Mouse (Mus musculus) heart, adult 18-20 months (tissue): ENCODE data around the gene Tbc1d15. TPM values are rescaled to one million over a fixed set of nuclear protein-coding genes. Genes with fewer than 3 reads are reported as not detected.
A peak's percentile ranks its signal among the peaks of the same experiment; 100 is the strongest.
"Not testable (repeated sequence)": the region's sequence is repeated elsewhere in the genome, so short reads cannot be mapped to it uniquely, and the experiment has no call there.

Experiments
- DNase-seq, 2 experiments: peaks; one replicate each; pipeline ENCODE4 v3.0.0; 2021 to 2022; ENCODE audit warnings: mixed read lengths in 1 of 2
- total RNA-seq, 2 experiments: library from RNA; stranded (reverse); gene quantifications; 2 replicates each; pipeline ENCODE4 v1.2.3; 2021

Tbc1d15 gene
- total RNA-seq, 2 experiments from 2014 or later: 47.9 to 49.2 TPM

GRCm38 (mm10) chr10:115245488-115245887 is 5.8 kb downstream of the Tbc1d15 start:
- DNase-seq: no peak

DNA sequence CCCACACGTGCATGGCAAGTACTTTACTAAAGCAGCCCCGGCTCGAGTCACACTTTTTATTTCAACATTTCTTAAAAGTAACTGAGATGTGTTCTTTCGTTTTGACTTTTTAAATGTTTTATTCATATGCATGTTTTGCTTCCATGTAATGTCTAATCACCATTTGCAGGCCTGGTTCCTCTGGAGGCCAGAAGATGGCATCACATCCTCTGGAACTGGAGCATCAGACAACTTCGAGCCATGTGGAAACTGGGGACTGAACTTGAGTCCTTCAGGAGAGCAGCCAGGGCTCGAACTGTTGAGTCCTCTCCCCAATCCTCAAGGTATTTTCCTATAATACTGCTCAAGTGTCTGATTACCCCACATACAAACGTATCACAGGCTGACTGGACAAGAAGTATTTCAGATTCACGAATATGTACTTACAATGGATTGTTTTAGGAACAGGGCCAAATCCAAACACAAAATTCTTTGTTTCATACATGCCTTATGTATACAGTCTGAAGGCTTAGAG is 10.1 kb downstream of the Tbc1d15 start:
- DNase-seq: no peak

GRCm38 (mm10) chr10:115237931-115238330 is 13.3 kb downstream of the Tbc1d15 start:
- DNase-seq: no peak

DNA sequence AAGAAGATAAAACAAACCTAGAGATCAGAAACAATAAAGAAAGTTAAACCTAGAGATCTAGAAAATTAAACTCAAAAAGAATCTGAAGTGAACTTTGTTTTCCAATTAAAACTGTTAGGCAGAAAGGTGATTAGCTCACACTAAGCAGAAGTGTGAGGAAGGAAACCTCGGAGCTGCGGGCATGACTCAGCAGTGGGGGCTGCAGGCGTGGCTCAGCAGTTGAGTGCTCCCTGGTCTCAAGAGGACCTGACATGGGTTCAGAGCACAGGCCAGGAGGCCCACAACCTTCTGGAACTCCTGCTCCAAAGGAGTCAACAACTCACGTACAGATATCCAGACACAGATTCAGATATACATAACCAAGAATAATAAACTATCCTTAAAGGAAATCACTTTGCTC is 14.5 kb downstream of the Tbc1d15 start:
- DNase-seq: no peak

DNA sequence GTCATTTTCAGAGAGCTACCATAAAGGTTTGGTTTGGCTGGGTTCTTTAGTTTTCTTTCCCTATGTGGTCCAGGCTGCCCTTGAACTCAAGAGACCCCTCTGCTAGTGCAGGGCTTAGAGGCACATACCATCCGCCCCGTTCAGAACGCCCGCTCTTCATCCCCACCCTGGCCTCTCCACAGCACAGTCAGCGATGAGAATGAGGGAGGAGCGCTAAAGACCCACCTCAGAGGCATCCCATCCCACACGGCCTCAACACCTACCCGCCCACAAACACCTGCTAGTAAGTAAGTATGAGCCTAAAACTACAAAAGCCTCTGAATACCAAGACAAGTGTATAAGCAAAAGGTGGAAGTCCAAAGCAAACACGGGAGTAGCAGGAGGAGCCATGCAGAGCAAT is 15.8 kb downstream of the Tbc1d15 start:
- DNase-seq: no peak

DNA sequence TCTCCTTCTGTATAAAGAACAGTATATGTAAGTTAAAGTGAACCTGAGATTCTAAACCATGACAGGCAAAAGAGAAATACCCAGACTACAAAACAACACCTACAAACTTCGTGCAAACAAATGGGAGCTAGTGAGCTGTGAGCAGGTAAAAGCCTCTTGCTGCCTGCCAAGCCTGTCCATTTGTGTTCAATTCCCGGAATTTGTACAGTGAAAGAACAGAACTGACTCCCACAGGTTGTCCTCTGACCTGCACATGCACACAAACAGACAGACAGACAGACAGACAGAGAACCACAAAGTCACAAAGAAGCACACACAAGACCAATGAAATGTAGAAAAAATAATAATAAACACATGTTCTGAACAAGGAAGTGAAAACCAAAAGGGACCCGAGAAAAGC is 17.5 kb downstream of the Tbc1d15 start:
- no peak for DNase-seq

DNA sequence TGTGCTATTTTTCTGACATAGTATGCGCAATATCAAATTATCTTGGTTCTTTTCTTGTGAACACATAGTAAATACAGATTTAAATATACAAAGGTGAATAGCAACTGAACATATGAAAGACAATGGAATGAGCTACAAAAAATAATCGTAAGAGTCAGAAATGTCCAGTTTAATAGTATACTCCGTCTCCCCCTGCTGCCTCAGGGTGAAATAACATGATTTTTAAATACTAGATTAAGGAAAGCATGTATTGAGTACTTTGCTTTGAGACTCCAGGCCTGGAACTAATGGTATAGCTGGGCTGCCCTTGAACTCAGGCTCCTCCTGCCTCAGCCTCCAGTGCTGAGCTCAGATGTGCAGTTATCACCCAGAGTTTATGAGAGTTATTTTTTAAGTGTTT is 18.8 kb downstream of the Tbc1d15 start:
- DNase-seq: no peak

- DNase-seq: no peak
Measured at GRCm38 (mm10) chr10:115229023-115229422, 22.2 kb downstream of the Tbc1d15 start.

- DNase-seq: no peak
Measured at GRCm38 (mm10) chr10:115226586-115226985, 24.7 kb downstream of the Tbc1d15 start.

DNA sequence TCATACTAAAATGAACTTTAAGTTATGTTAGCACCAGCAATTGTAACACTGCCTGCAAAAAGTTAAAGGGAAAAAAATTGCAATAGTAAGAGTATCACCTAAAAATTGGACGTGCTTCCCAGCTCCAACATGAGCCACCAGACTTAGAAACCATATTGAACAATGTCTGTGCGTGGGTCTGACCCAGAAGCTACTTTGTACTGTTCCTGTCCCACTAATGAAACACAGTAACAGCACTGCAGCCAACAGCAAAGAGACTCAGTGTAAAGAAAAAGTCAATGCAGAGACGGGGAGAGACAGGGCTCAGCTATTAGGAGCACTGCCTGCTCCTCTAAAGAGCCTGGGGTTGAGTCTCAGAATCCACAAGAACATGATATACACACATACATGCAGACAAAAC is 27.4 kb downstream of the Tbc1d15 start:
- DNase-seq: no peak

GRCm38 (mm10) chr10:115212916-115213580 is 38.2 kb downstream of the Tbc1d15 start:
- DNase-seq: no peak

- no peak for DNase-seq
Measured at GRCm38 (mm10) chr10:115205825-115206224, 45.4 kb downstream of the Tbc1d15 start.

DNA sequence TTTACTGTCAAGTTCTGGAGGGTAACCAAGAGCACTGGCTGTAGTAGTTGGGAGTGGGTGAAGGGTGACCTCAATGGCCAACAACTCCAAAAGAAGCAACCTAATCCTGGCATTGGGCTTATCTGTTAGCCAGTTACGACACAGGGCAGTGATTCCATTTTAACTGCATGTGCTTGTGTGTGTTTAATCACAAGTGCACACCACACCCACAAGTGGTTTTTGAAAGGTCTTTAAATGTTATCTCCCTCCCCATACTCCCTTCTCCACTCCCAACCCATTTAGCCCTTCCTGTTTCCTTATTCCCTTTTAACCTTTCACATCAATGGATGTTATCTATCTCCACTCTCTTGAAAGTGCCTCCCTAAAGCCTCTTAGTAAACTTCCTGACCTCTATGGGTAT is 46.0 kb downstream of the Tbc1d15 start:
- peak in 1 of 2 experiments; percentile 11 for DNase-seq

DNA sequence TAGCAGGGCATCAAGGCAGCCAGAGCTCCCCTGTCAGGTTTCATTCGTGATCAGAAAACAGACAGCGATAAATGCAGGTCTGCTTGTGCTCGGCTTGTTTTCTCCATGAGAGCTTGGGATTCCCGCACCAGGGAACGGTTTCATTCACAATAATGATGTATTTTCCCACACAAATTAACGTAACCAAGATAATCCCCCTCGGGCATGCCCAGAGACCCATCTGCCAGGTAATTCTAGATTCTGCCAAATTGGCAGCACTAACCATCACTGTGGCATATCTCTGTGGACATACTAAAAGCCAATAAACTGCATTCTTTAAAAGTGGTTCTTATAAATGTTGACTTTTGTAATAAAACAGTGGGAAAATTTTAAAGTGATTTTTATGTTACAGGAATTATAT is 60.1 kb downstream of the Tbc1d15 start:
- DNase-seq: no peak

DNA sequence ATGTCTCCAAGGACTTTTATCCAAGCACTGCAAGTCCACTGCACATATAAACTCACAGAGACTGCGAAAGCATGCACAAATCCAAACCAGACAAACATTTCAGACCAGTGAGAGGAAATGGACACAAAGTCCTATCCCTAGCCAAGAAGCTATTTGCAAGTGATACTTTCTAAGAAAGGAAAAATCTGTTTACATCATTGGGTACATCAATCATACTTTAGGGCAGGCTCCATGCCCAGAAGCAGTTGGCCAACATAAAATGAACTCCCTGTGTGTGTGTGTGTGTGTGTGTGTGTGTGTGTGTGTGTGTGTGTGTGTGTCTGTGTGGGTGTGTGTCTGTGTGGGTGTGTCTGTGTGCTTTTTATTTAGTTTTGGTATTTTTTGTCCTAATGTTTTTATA is 63.9 kb downstream of the Tbc1d15 start:
- no peak for DNase-seq

DNA sequence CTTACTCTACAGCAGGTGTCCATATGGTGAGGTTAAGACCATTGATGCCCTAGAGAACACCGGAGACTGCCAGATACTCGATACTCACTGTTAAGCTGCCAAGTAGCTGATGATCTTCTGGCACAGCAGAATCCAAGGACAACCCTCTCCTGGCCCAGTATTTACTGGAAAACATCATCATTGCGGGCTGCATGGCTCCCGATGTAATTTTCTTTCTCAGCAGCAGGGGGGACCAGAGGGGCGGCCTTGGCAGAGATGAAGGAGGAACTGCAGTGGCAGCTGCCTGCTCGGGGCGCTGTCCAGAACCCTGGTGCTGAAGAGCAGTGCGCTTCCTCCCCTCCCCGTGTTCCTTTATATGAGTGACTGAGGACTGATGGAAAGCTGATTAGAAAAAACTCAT is 66.6 kb downstream of the Tbc1d15 start, which contains the start of gene Tph2:
Tph2 (minus strand) TSS at position 326 of the 400 bp plus-strand sequence.
- peak; percentile 26 to 58 for DNase-seq

GRCm38 (mm10) chr10:115181034-115181433 is 70.2 kb downstream of the Tbc1d15 start:
- no peak for DNase-seq

- DNase-seq: not testable (repeated sequence)
Measured at GRCm38 (mm10) chr10:115178019-115178418, 73.2 kb downstream of the Tbc1d15 start.

DNA sequence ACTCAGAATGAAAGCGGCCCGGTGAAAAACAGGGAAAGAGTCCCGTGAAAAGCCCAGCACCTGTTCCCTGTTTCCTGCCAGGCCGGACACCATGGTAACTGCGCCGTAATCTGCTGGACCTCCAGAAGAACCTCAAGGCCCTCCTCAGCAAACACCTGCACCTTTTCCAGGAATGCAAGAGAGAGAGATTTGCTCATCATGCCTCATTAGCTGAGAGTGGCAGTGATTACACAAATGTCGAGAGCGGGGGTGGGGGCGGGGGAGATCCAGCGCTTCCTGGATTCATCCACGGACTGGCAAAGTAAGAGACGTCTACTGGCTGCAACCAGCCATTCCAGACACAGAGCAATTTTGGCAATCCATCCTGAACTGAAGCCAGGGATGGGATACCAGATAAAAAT is 75.7 kb downstream of the Tbc1d15 start:
- no peak for DNase-seq

DNA sequence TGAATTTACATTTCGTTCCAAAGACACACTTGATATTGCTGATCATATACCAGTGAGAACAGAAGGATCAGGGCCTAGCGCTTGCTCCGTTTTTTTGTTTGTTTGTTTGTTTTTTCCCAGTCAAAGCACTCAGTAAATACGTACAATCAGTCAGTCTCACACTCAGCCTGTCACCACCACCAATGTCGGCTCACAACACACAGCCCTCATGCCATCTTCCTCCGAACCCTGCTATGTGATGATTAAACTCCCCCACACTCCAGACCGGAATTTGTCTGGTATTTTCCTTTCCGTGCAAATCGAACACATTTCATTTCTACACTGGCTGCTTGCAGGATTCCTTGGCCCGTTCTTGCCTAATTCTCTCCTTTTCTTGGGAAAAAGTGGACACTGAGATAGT is 77.9 kb downstream of the Tbc1d15 start:
- no peak for DNase-seq

- DNase-seq: peak in 1 of 2 experiments; percentile 14
Measured at GRCm38 (mm10) chr10:115171351-115171818, 79.9 kb downstream of the Tbc1d15 start.

GRCm38 (mm10) chr10:115170496-115171350 is 80.5 kb downstream of the Tbc1d15 start:
- DNase-seq: no peak

- no peak for DNase-seq
Measured at GRCm38 (mm10) chr10:115169410-115169809, 81.9 kb downstream of the Tbc1d15 start.
